Mouse (Mus musculus) spleen, postnatal 14 days (tissue): ENCODE measurements around the gene Exosc6.
"Not testable (repeated sequence)": the region's sequence is repeated elsewhere in the genome, so short reads cannot be mapped to it uniquely, and the experiment has no call there.

Experiments
- DNase-seq, 2 experiments: peaks; one replicate each; pipeline ENCODE4 v3.0.0; 2021 to 2022; ENCODE audit warnings: low spot score in 2 of 2

The Exosc6 gene

GRCm38 (mm10) chr8:111056158-111056663 is at the start of gene Exosc6:
TSS of gene Exosc6 (plus strand) at chr8:111056339.
- DNase-seq = peak; percentile 79 to 88

GRCm38 (mm10) chr8:111010230-111010991 is 45.7 kb upstream of the Exosc6 start:
- not testable (repeated sequence) for DNase-seq

- DNase-seq = not testable (repeated sequence)
Measured at GRCm38 (mm10) chr8:111026609-111027008, 29.5 kb upstream of the Exosc6 start.

- peak; percentile 70 to 77 for DNase-seq
Measured at GRCm38 (mm10) chr8:111027391-111027937, 28.7 kb upstream of the Exosc6 start.

- no peak for DNase-seq
Measured at GRCm38 (mm10) chr8:111029589-111029988, 26.6 kb upstream of the Exosc6 start.

GRCm38 (mm10) chr8:111030045-111030444 is 26.1 kb upstream of the Exosc6 start:
- no peak for DNase-seq

GRCm38 (mm10) chr8:111031572-111031971 is 24.6 kb upstream of the Exosc6 start, which contains the start of gene Ddx19b:
TSS of gene Ddx19b (minus strand) at chr8:111031751.
- DNase-seq = no peak

- DNase-seq = no peak
Measured at GRCm38 (mm10) chr8:111032916-111033315, 23.2 kb upstream of the Exosc6 start, which contains the start of gene Aars. TSS of gene Aars (plus strand) at chr8:111033144.

- DNase-seq = peak; percentile 84 to 93
Measured at GRCm38 (mm10) chr8:111033482-111034215, 22.5 kb upstream of the Exosc6 start.

- DNase-seq = peak in 1 of 2 experiments; percentile 29
Measured at GRCm38 (mm10) chr8:111034276-111034675, 21.9 kb upstream of the Exosc6 start.

- no peak for DNase-seq
Measured at GRCm38 (mm10) chr8:111036591-111036990, 19.5 kb upstream of the Exosc6 start.

- no peak for DNase-seq
Measured at GRCm38 (mm10) chr8:111042546-111042945, 13.6 kb upstream of the Exosc6 start.

GRCm38 (mm10) chr8:111044003-111044734 is 12.0 kb upstream of the Exosc6 start:
- DNase-seq = no peak

GRCm38 (mm10) chr8:111048694-111049093 is 7.4 kb upstream of the Exosc6 start:
- DNase-seq = no peak

GRCm38 (mm10) chr8:111049106-111049505 is 7.0 kb upstream of the Exosc6 start:
- DNase-seq = no peak

GRCm38 (mm10) chr8:111053827-111054518 is 2.2 kb upstream of the Exosc6 start:
- DNase-seq = no peak

- no peak for DNase-seq
Measured at GRCm38 (mm10) chr8:111055031-111055634, 1.0 kb upstream of the Exosc6 start.

GRCm38 (mm10) chr8:111055661-111056060 is 478 bp upstream of the Exosc6 start:
- DNase-seq = no peak

GRCm38 (mm10) chr8:111056691-111057293 is 653 bp downstream of the Exosc6 start:
- DNase-seq = no peak

- no peak for DNase-seq
Measured at GRCm38 (mm10) chr8:111058946-111059572, 2.9 kb downstream of the Exosc6 start.
